Mouse (Mus musculus) forebrain, embryonic 14.5 days (tissue): ENCODE measurements around the gene Sgcg. TPM values are rescaled to one million over a fixed set of nuclear protein-coding genes. Genes with fewer than 3 reads are reported as not detected.
A peak's percentile ranks its signal among the peaks of the same experiment; 100 is the strongest.

ENCODE experiments used
- ATAC-seq: fragments of 200-750 bp; cut with Nextera tagmentation; 2 replicates; pipeline ENCODE4 v1.8.0; 2017; ENCODE audit warnings: mild to moderate bottlenecking, moderate library complexity
- DNase-seq: peaks from one replicate; pipeline ENCODE4 v3.0.0-alpha.2; 2015; ENCODE audit warnings: low spot score
- H3K27ac ChIP-seq: fragments of 300-500 bp; sonication (generic); 2 replicates; pipeline ENCODE4 v1.5.1; 2014; ENCODE audit warnings: low read depth, mild to moderate bottlenecking, control low read depth, low read length, moderate library complexity
- H3K27me3 ChIP-seq: fragments of 300-500 bp; sonication (generic); replicated peaks from 2 replicates; pipeline ENCODE4 v1.6.1; 2014; ENCODE audit warnings: low read length, control low read depth, mixed read lengths; ENCODE audit not compliant: control insufficient read depth, insufficient read depth
- H3K36me3 ChIP-seq: fragments of 300-500 bp; sonication (generic); 2 replicates; pipeline ENCODE4 v1.6.1; 2014; ENCODE audit warnings: low read length, control low read depth; ENCODE audit not compliant: control insufficient read depth, insufficient read depth
- H3K4me1 ChIP-seq: fragments of 300-500 bp; sonication (generic); 2 replicates; pipeline ENCODE4 v1.6.1; 2014; ENCODE audit warnings: antibody characterized with exemption, low read length, control low read depth; ENCODE audit not compliant: control insufficient read depth, insufficient read depth
- H3K4me2 ChIP-seq: fragments of 300-500 bp; sonication (generic); 2 replicates; pipeline ENCODE4 v1.6.1; 2014; ENCODE audit warnings: mild to moderate bottlenecking, control low read depth, low read length
- H3K4me3 ChIP-seq: fragments of 300-500 bp; sonication (generic); 2 replicates; pipeline ENCODE4 v1.5.1; 2014; ENCODE audit warnings: low read depth, low read length, control low read depth
- H3K9ac ChIP-seq: fragments of 300-500 bp; sonication (generic); 2 replicates; pipeline ENCODE4 v1.6.1; 2014; ENCODE audit warnings: mild to moderate bottlenecking, low read length, control low read depth, moderate library complexity
- H3K9me3 ChIP-seq: fragments of 300-500 bp; sonication (generic); replicated peaks from 2 replicates; pipeline ENCODE4 v1.6.1; 2016; ENCODE audit warnings: low read length, control low read depth, mixed read lengths; ENCODE audit not compliant: control insufficient read depth
- WGBS: fragments of 180-500 bp; shearing (Covaris S2); extraction: QIAGEN DNeasy Blood & Tissue Kit; methylation state at CpG from one replicate; pipeline ENCODE4 v1.1.7; 2014; 5-methylcytosine and 5-hydroxymethylcytosine counted together
- polyA plus RNA-seq: library from polyadenylated mRNA; unstranded; fragments of >200 nt; fragmentation: Nextera tagmentation; extraction: Ambion mirVana; gene quantifications from 2 replicates; pipeline ENCODE4 v1.2.1, GENCODE M21; 2014

Sgcg gene
- polyA plus RNA-seq, 1 experiment from 2014 or later = 0.06 TPM

DNA sequence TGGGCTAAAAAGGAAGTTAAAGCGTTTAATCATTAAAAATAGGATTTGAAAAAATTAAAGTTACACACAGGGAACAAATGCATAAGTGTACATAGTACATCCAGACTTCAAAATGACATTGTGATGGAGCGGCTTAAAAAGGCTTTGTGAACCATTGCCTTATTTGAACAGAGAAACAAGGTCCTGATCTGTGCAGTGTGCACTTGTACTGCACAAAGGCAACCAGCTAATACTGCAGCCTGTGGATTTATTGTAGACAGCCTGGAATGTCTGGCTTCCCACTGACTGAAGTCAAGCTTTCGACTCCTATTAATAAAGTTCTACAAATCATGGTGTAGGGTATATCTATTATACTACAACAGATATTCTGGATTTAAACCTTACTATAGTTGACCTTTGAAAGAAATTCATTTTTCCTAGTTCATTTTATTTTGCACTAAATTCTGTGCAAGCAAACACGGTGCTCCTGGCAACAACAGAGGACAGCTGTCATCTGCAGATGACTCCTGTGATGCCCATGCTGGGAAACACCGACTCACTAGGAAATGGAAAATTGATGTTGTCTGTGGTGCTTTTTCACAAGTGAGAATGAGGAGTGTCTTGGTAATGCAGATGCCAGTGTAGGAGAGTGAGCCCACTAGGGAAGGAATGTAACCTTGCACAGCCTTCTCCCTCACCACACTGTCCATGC is 33.8 kb downstream of the Sgcg start:
- peaks cover 4% of the 10 kb centered on the region; the same call in 1 of the 2 replicates for H3K4me1 ChIP-seq
- H3K4me2 ChIP-seq = no peak overlapping the region
- no peak for ATAC-seq
- no peaks in the 10 kb centered on the region for H3K9me3 ChIP-seq
- H3K27me3 ChIP-seq = no peaks in the 10 kb centered on the region
- no peak for DNase-seq
- H3K9ac ChIP-seq = no peak overlapping the region
- no peaks in the 10 kb centered on the region for H3K36me3 ChIP-seq
- 83% methylated on average over 5 of the region's 5 CpGs for WGBS
- H3K4me3 ChIP-seq = no peak overlapping the region
- no peak overlapping the region for H3K27ac ChIP-seq

DNA sequence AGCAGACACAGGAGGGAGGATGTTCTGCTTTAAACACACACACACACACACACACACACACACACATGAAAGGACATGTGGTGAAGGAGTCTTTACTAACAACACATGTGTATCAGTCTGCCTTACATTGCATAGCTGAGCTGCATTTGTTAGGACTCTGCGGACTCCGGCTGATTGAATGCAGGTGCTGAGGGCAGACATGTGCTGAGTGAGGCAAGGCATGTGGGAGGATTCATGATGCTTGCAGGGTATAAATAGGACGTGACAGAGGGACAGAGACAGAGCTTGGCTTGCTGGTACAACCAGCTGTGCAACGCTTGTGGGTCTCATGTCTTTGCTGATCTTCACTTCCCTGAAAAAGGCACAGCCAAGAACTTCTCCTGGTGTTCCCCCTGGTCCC is 34.5 kb downstream of the Sgcg start:
- no peak overlapping the region for H3K4me3 ChIP-seq
- ATAC-seq (no peak), DNase-seq (no peak)
- no peak overlapping the region for H3K4me2 ChIP-seq
- peaks cover 4% of the 10 kb centered on the region; the same call in 1 of the 2 replicates for H3K4me1 ChIP-seq
- H3K9me3 ChIP-seq = no peaks in the 10 kb centered on the region
- WGBS = 82% methylated on average over 4 of the region's 4 CpGs
- no peak overlapping the region for H3K27ac ChIP-seq
- H3K27me3 ChIP-seq = no peaks in the 10 kb centered on the region
- H3K9ac ChIP-seq = no peak overlapping the region
- H3K36me3 ChIP-seq = no peaks in the 10 kb centered on the region

DNA sequence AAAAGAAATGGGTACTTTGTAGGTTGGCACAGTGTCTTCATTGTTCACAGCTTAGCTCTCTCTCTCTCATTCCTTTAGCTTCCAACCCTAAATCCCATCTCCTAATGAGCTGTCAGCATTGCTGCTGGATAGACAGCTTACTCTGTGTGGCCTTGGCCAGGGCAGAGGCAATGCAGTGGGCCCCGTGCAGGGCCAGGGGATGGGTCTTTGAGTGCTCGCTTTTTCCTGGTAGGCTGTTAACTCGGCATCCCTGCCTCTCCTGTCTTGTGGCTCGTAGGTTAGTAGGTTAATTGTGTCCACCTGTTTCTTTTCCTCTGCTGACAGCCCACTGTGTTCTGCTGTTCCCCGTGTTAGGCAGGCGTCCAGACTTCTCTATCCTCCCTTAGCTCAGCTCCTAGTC is 35.8 kb downstream of the Sgcg start:
- H3K27me3 ChIP-seq = no peaks in the 10 kb centered on the region
- H3K27ac ChIP-seq = no peak overlapping the region
- no peak for ATAC-seq
- no peak overlapping the region for H3K4me2 ChIP-seq
- H3K9me3 ChIP-seq = no peaks in the 10 kb centered on the region
- no peak overlapping the region for H3K9ac ChIP-seq
- H3K36me3 ChIP-seq = no peaks in the 10 kb centered on the region
- DNase-seq = peak; percentile 16
- peaks cover 4% of the 10 kb centered on the region; the same call in 1 of the 2 replicates for H3K4me1 ChIP-seq
- WGBS = 35% methylated on average over 6 of the region's 6 CpGs
- H3K4me3 ChIP-seq = no peak overlapping the region

DNA sequence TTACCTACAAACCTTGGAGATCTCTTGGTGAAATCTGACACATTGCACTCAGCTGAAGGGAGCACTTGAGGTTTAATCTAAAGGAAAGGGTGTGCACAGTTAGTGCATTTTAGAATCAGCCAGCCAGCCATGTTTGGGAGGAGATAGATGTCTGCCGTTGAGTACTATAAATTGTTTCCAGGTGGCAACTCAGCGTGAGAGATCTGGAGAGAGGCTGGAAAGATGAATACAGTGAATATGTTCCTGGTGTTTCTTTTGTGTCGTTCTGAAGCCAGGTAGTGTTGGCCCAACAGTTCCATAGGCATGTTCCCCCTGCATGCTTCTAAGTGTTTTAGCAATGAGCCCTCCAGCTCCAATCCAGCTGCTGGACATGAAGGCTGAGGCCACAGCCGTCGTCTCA is 37.1 kb downstream of the Sgcg start:
- ATAC-seq (no peak), DNase-seq (no peak)
- H3K27me3 ChIP-seq = no peaks in the 10 kb centered on the region
- no peaks in the 10 kb centered on the region for H3K36me3 ChIP-seq
- no peak overlapping the region for H3K4me2 ChIP-seq
- WGBS = 89% methylated on average over 5 of the region's 5 CpGs
- no peak overlapping the region for H3K27ac ChIP-seq
- H3K9me3 ChIP-seq = no peaks in the 10 kb centered on the region
- no peak overlapping the region for H3K9ac ChIP-seq
- H3K4me3 ChIP-seq = no peak overlapping the region
- H3K4me1 ChIP-seq = peaks cover 4% of the 10 kb centered on the region; the same call in 1 of the 2 replicates

DNA sequence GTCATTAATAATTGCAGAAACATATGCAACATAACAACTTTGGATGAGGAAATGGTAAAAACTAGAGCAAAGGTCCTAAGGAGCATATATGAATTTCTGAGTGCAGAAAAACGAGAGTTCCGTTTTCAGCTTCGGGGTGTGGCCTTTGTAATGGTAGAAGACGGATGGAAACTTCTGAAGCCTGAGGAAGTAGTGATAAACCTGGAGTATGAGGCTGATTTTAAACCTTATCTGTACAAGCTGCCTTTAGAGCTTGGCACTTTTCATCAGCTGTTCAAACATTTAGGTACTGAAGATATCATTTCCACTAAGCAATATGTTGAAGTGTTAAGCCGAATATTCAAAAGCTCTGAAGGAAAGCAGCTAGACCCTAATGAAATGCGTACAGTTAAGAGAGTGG is 46.5 kb downstream of the Sgcg start:
- Histone ChIP-seq H3K36me3 (peaks cover 65% of the 10 kb centered on the region), H3K4me2 (no peak overlapping the region), H3K27me3 (no peaks in the 10 kb centered on the region), H3K9ac (no peak overlapping the region), H3K4me1 (no peaks in the 10 kb centered on the region), H3K4me3 (no peak overlapping the region), H3K27ac (no peak overlapping the region), H3K9me3 (no peaks in the 10 kb centered on the region; the same call in 1 of the 2 replicates)
- ATAC-seq = no peak
- 96% methylated on average over 6 of the region's 6 CpGs for WGBS
- DNase-seq = no peak

DNA sequence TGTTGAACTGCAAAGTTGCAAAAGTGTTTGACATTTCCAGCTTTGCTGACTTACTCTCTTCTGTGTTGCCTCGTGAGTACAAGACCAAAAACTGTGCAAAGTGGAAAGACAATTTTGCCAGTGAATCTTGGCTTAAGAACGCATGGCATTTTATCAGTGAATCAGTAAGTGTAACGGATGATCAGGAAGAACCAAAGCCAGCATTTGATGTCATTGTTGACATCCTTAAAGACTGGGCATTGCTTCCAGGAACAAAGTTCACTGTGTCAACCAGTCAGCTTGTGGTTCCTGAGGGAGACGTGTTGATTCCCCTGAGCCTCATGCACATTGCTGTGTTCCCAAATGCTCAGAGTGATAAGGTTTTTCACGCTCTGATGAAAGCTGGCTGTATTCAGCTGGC is 48.2 kb downstream of the Sgcg start:
- 96% methylated on average over 5 of the region's 5 CpGs for WGBS
- no peak for DNase-seq
- no peak overlapping the region for H3K4me2 ChIP-seq
- no peaks in the 10 kb centered on the region for H3K27me3 ChIP-seq
- peaks cover 80% of the 10 kb centered on the region for H3K36me3 ChIP-seq
- no peak for ATAC-seq
- no peaks in the 10 kb centered on the region; the same call in 1 of the 2 replicates for H3K9me3 ChIP-seq
- H3K4me3 ChIP-seq = no peak overlapping the region
- no peak overlapping the region for H3K9ac ChIP-seq
- no peak overlapping the region for H3K27ac ChIP-seq
- H3K4me1 ChIP-seq = no peaks in the 10 kb centered on the region

DNA sequence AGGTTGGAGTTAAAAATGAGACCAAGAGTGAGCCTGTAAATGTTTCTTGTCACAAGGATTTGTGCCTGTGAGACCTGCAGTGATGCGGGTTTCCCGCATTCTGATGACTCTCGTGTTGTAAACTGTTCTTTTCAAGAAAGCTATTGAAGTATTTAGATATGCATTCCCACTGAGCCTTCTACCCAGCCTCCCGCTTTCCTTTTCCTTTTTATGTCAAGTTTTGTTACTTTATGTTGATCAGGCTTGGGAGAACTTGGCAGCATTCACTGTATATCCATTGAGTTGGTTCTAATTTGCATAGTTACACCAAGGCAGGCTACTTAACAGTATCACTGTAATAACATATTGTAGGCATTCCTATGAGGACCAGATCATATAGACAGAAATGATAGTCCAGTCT is 63.9 kb downstream of the Sgcg start:
- Histone ChIP-seq H3K27ac (no peak overlapping the region), H3K4me3 (no peak overlapping the region), H3K9ac (no peak overlapping the region), H3K9me3 (no peaks in the 10 kb centered on the region), H3K4me2 (no peak overlapping the region), H3K36me3 (peaks cover 52% of the 10 kb centered on the region), H3K4me1 (no peaks in the 10 kb centered on the region; the same call in 1 of the 2 replicates), H3K27me3 (no peaks in the 10 kb centered on the region)
- ATAC-seq = peak; percentile 29; the same call in 1 of the 2 replicates
- 23% methylated on average over 4 of the region's 4 CpGs for WGBS
- DNase-seq = peak; percentile 54

DNA sequence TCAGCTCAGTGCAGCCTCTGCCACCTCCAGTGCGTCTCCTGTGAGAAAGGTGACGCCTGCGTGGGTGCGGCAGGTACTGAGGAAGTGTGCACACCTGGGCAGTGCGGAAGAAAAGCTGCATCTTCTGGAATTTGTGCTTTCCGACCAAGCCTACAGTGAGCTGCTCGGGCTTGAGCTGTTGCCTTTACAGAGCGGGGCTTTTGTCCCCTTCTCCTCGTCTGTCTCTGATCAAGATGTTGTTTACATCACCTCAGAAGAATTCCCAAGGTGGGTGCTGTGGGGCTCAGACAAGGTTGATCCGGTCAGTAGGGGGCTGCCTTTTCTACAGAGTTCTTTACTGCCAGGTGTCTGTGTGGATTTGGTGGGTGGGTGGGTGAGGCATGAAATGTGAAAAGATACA is 66.0 kb downstream of the Sgcg start:
- WGBS = 80% methylated on average over 10 of the region's 10 CpGs
- Histone ChIP-seq H3K4me2 (no peak overlapping the region), H3K36me3 (peaks cover 51% of the 10 kb centered on the region)

DNA sequence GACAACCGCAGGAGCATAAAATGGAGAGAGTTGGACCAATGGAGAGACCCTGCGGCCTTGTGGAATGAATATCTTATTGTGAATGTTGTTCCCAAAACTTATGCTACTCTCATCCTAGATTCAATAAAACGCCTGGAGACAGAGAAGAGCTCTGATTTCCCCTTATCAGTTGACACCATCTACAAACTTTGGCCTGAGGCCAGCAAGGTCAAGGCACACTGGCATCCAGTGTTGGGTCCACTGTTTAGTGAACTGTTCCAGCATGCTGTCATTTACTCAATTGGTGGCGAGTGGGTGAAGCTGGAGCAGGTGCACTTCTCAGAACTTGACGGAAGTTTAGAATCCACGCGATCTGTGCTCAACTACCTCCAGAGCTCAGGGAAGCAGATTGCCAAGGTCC is 66.4 kb downstream of the Sgcg start:
- Histone ChIP-seq H3K27me3 (no peaks in the 10 kb centered on the region), H3K27ac (no peak overlapping the region), H3K4me3 (no peak overlapping the region), H3K9me3 (no peaks in the 10 kb centered on the region), H3K4me2 (no peak overlapping the region), H3K9ac (no peak overlapping the region), H3K4me1 (peaks cover 2% of the 10 kb centered on the region; the same call in 1 of the 2 replicates), H3K36me3 (peaks cover 48% of the 10 kb centered on the region)
- ATAC-seq (no peak), DNase-seq (no peak)
- WGBS = 94% methylated on average over 7 of the region's 7 CpGs

More for the DNA sequence above, 66.0 kb downstream of the Sgcg start:
- ATAC-seq (no peak), DNase-seq (no peak)
- no peaks in the 10 kb centered on the region for H3K9me3 ChIP-seq
- H3K4me1 ChIP-seq = peaks cover 2% of the 10 kb centered on the region; the same call in 1 of the 2 replicates
- no peak overlapping the region for H3K27ac ChIP-seq
- no peak overlapping the region for H3K9ac ChIP-seq
- H3K4me3 ChIP-seq = no peak overlapping the region
- no peaks in the 10 kb centered on the region for H3K27me3 ChIP-seq
